Mouse (Mus musculus): ENCODE measurements at regions not wholly inside any gene's neighbourhood (a gene's known extent, or its start where the extent isn't known, plus 50 kb on each side); places are given as distances from the start of the nearest gene placed in this dataset.
A peak's percentile ranks its signal among the peaks of the same experiment; 100 is the strongest.

DNA sequence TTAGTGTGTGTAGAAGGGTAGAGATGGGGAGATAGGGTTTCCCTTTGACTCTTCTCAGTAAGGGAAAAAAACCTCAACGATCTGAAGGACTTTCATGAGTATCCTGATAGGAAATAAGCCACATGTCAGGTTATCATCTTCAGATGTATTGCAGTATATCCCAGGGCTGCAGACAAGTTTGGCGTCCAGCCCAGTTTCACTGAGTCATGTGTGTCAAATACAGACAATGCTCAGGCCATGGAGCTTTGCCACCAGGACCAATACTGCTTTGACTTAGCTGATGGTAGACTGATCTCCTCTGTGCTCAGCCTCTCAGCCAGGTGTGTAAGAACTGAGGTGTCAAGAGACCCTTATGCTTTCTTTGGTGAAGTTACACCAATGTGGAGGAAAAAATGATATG is 62.9 kb downstream of the Cst10 start:
- no peak for DNase-seq

DNA sequence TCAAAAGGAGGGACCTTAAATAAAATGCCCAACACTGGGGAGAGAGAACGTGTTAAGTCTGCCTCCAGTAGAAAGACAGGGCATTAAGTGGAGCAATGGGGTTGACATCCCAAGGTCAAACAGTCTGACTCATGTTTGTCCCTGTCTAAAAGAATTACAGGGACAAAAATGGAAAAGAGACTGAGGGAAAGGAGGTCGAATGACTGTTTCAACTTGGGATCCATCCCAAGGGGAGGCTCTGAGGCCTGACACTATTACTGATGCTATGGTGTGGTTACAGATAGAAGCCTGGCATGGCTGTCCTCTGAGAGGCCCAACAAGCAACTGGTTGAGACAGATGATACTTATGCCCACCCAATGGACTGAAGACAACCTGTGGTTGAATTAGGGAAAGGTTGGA is 67.6 kb downstream of the Cst10 start:
- DNase-seq, result no peak

- DNase-seq, result peak; percentile 7
These were observed 88.6 kb downstream of the Cst10 start for GRCm38 (mm10) chr2:149493280-149493988.

DNA sequence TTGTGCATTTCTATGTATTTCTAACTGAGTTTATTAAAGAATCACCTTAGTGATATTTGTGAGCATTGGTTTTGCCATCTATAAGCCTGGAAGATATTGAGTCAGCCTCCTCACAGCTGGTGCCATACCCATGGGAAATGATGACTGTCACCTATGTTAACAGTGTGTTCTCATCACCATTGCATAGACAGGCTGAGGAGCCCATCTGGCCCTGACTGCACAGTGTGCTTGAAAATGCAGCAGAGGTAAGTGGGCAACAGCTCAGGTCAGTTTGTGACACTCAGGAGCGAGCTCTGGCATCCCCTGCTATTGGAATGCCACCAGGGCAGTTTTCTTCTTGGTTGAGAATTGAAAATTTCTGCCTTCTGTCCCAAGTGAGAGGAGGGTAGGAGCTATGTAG is 108.0 kb downstream of the Cst10 start:
- no peak for DNase-seq

GRCm38 (mm10) chr2:149524424-149524823 is 119.6 kb downstream of the Cst10 start:
- no peak for DNase-seq

GRCm38 (mm10) chr2:149542837-149543236 is 138.0 kb downstream of the Cst10 start:
- DNase-seq, result no peak

DNA sequence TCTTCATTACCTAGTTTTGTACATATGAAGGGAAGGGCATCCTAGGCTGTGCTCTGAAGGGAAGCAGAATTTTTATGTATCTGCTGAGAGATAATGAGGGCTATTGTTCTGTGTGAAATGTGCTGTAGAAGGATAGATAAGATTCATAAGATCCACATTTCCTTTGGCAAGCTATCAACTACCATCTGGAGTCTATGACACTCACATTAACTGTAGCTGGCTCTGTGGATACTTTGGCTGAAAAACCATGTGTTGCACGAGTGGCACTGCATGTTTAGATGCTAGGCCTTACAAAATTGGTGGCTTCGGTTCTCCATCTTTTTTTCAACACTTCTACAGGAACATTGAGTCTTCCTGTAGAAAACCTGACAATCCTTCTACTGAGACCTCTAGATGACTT is 140.9 kb downstream of the Cst10 start:
- DNase-seq, result peak; percentile 6

- no peak for DNase-seq
These were observed 141.9 kb downstream of the Cst10 start for GRCm38 (mm10) chr2:149546639-149547200.

DNA sequence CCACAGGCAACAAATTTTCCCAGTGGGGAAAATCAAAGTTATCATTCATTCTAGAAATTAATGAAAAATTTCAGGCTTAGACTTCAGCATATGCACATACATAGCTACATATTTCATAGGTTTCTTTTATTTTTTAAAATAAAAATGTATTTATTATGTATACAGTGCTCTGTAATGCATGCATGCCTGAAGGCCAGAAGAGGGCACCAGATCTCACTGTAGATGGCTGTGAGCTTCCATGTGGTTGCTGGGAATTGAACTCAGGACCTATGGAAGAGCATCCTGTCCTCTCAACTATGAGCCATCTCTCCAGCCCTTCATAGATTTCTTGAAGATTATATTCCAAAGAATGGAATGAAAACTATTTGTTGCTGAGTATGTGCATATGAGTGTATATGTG is 150.4 kb downstream of the Cst10 start:
- no peak for DNase-seq

GRCm38 (mm10) chr2:149573773-149574172 is 168.9 kb downstream of the Cst10 start:
- no peak for DNase-seq

GRCm38 (mm10) chr2:149602581-149602980 is 197.7 kb downstream of the Cst10 start:
- no peak for DNase-seq

DNA sequence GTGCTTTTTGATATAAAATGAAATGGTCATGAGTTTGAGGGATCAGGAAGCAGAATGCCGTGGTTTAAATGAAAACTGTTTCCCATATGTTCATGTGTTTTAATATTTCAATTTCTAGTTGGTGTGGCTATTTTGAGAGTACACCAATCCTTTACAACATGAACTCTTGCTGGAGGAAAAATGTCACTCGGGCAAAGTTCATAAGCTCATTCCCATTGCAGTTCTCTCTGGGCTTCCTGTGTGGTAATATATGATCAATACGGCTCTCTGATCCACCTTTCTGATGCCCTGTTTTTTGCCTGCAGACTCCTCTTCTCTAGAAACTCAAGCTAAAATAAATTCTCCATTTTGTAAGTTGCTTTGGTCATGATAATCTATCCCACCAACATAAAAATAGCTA is 208.5 kb downstream of the Cst10 start:
- DNase-seq, result no peak

DNA sequence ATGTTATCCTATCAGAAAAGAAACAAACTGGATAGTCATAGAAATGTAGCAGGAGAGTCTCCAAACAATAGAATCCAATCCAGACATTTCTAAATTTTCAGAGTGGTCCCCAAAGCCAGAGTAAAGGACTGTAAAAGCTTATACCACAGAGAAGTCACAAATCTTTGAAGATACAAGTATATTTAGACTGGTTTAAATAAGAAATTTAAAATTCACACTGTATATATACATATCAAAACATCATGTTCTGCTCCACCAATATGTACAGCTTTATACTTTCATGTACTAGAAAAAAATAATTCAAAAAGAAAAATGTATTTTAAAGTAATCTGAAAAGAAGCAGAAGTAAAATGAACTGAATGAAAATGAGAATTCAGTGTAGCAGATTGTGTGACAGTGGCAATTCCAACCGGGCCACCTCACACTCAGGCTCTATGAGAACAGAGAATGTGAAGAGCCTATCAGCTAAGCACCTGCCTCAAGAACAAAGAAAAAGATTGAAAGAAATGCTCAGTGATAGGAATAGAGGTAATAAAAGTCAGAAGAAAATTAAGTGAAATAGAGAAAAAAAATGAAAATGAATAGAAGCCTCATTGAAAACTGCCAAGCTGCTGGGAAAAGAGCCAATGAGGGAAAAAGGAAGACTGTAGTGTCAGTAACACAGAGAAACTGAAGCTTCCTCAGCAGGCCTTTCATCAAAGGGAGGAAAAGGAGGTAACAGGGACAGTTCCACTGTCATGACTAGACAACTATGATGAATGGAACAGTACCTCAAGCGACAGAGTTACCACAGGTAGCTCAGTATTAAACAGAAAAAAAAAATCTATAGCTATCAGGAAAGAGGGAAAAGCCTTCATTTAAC is 209.5 kb downstream of the Cst10 start:
- DNase-seq, result no peak

- DNase-seq, result peak; percentile 2
These were observed 203.4 kb upstream of the Syndig1 start for GRCm38 (mm10) chr2:149625626-149626025.

GRCm38 (mm10) chr2:149641207-149641606 is 187.8 kb upstream of the Syndig1 start:
- no peak for DNase-seq

- DNase-seq, result no peak
These were observed 177.2 kb upstream of the Syndig1 start for GRCm38 (mm10) chr2:149651829-149652228.

DNA sequence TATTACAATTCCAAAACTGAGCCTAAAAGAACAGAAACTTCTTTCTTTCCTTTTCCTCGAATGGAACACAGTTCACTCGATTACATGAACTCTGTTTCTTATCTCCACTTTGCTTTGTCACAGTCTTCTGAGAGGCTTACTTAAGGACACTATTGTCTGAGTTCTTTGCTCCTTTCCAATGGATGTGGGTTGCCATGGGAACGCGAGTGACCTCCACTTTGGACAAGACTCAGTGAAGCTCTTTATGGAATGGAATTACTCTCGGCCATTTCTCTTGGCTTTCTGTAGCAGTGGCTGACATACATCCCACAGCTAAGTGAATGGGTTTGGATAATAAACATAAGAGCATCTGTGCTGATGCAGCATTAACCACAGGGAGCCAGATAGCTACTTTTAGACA is 167.9 kb upstream of the Syndig1 start:
- no peak for DNase-seq

DNA sequence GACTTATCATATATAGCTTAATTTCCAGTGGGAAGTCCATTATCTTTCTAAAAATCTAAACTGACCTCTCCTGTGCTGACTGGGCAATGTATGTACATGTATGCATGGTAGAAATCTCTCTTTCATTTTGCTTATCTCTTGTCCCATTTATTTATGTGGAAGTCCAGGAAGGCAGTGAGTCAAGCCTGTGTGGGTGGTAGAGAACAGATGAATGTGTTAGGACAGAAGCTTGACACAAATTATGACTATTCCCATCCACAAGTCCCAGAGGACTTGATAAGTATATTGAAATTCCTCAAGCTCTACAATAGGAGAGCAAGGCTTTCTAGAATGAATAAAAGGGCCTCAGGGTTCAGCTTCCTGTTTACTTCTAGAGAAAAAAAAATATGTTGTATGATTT is 164.6 kb upstream of the Syndig1 start:
- peak; percentile 4 for DNase-seq

DNA sequence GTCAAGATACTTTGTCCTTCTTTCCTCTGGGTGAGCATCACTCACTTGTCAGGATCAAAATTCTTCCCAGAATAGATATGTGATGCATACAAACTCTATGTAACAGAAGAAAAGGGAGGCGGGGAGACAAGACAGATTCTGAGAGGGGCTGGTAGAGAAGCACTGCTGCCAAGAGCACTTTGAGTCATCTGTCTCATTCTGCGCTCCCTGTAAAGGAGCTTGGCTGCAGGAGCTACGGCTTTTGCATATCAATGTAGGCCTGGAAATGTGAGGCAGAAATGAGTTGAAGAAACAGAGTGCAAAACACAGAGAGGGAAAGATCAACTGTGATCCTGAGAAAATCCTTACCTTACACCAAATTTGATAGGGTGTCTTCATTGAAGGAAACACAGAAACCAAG is 162.6 kb upstream of the Syndig1 start:
- peak; percentile 40 for DNase-seq

GRCm38 (mm10) chr2:149671870-149672269 is 157.1 kb upstream of the Syndig1 start:
- no peak for DNase-seq

DNA sequence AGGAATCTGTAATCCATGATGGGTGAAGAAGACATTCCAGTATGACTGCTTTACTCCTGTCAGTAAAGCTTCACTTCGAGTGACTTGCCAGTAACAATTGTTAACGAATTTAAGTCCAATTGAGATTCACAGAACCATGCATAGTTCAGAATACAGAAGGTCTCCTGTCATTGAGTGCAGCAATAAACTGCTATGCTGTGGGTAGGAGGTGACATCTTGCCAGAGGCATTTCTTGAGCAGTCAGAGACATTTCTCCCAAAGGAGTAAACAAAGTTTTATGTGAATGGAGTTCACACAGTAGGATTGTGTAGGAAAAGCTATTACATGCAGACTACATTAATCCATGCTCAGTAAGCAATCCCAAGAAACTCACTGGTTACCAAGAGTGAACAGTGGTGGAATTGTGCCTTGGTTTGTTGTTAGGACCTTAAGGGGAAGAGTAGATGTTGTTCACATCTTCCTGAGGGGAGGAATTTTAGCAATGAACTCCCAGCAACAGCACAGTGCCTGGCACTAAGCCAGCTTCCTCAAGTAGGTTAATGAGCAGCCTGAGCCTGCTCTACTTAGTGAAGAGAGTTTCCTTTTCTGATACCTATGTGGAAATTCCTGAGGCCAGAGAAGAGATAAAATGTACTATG is 149.1 kb upstream of the Syndig1 start:
- peak; percentile 5 for DNase-seq

- no peak for DNase-seq
These were observed 106.7 kb upstream of the Syndig1 start for GRCm38 (mm10) chr2:149722342-149722741.

- DNase-seq, result no peak
These were observed 104.7 kb upstream of the Syndig1 start for GRCm38 (mm10) chr2:149724279-149724678.

DNA sequence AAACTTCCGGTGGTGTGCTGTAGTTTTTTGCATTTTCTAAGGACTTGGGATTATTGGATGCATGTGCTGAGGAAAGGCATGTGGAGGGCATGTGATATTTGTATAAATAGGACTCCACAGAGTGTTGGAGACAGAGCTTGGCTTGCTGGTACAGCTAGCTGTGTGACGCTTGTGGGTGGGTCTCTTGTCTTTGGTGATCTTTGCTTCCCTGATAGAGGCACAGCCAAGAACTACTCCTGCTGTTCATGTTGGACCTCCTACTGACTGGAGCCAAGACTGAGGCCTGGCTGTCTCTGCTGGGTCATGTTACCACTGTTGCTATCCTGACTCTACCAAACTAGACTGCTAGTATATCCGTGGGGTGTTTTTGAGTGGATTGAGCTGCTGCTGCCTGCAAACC is 103.1 kb upstream of the Syndig1 start:
- DNase-seq, result no peak
